In genomic region chr2:166175552-166176136, GRCm38 (mm10) we compare ENCODE assay signal across 16 mouse cellular contexts. TPM values are rescaled to one million over a fixed set of nuclear protein-coding genes. Genes with fewer than 3 reads are reported as not detected.
DNase-seq lines count a peak whose midpoint lies in the region; ATAC-seq and TF ChIP-seq lines count a peak whose summit lies in the region.
"Had no signal": no experiment of that assay in that cellular context is flagged by ENCODE, and none has a peak within 500 bp of the region (broad histone marks: within the 10 kb centered on the region; RNA-seq: fewer than 3 reads in every experiment).

No protein-coding gene starts in this region.

- H3K27me3 ChIP-seq in heart, embryonic 15.5 days: 0 out of 2 replicates have a peak, but pooled peaks cover under 1% of the 10 kb centered on the region
- H3K27me3 ChIP-seq in heart, embryonic 12.5 days (replicated peaks): no peaks in the 10 kb centered on the region
- no peaks in the 10 kb centered on the region for H3K27me3 ChIP-seq in stomach, embryonic 14.5 days (ENCODE audit: control insufficient read depth, insufficient read depth, low read length)
- H3K27me3 ChIP-seq in stomach, postnatal 0 days (ENCODE audit: control insufficient read depth, insufficient read depth, low read length): no peaks in the 10 kb centered on the region
- H3K27me3 ChIP-seq in limb, embryonic 12.5 days: 0 out of 2 replicates have a peak, but pooled peaks cover 5% of the 10 kb centered on the region

- no peak overlapping the region for H3K9ac ChIP-seq in heart, embryonic 15.5 days
- no peak overlapping the region for H3K9ac ChIP-seq in heart, embryonic 12.5 days
- no peak overlapping the region for H3K9ac ChIP-seq in stomach, embryonic 14.5 days (replicated peaks; ENCODE audit: low read depth, low read length)
- no peak overlapping the region for H3K9ac ChIP-seq in stomach, postnatal 0 days (ENCODE audit: low read length)
- H3K9ac ChIP-seq in limb, embryonic 12.5 days (replicated peaks): no peak overlapping the region
- H3K9ac ChIP-seq: embryonic facial prominence, embryonic 15.5 days; liver, embryonic 15.5 days had no signal

- no peak for TF ChIP-seq EP300 in stomach, postnatal 0 days (optimal IDR thresholded peaks at IDR 0.05)

- H3K4me3 ChIP-seq in heart, embryonic 15.5 days: no peak overlapping the region
- H3K4me3 ChIP-seq in heart, embryonic 12.5 days: no peak overlapping the region
- H3K4me3 ChIP-seq in stomach, embryonic 14.5 days (ENCODE audit: low read depth, low read length): no peak overlapping the region
- no peak overlapping the region for H3K4me3 ChIP-seq in stomach, postnatal 0 days (ENCODE audit: low read depth, low read length)
- no peak overlapping the region for H3K4me3 ChIP-seq in limb, embryonic 12.5 days (replicated peaks)
- H3K4me3 ChIP-seq: embryonic facial prominence, embryonic 15.5 days; left cerebral cortex, adult 2 months; liver, embryonic 15.5 days had no signal

- no peak overlapping the region for H3K4me2 ChIP-seq in heart, embryonic 15.5 days
- no peak overlapping the region for H3K4me2 ChIP-seq in heart, embryonic 12.5 days
- no peak overlapping the region for H3K4me2 ChIP-seq in stomach, embryonic 14.5 days (replicated peaks; ENCODE audit: low read depth, low read length)
- no peak overlapping the region for H3K4me2 ChIP-seq in stomach, postnatal 0 days (replicated peaks; ENCODE audit: low read depth)
- 0 out of 2 replicates have a peak overlapping the region, but pooled peaks have one; percentile 8 for H3K4me2 ChIP-seq in limb, embryonic 12.5 days
- H3K4me2 ChIP-seq: embryonic facial prominence, embryonic 15.5 days; liver, embryonic 15.5 days had no signal

- H3K27ac ChIP-seq in heart, embryonic 15.5 days: peak overlapping the region; percentile 15; the same call in 1 of the 2 replicates
- H3K27ac ChIP-seq in heart, embryonic 12.5 days (ENCODE audit: poor library complexity, severe bottlenecking): no peak overlapping the region
- peak overlapping the region; percentile 68; the same call in 1 of the 2 replicates for H3K27ac ChIP-seq in stomach, embryonic 14.5 days (ENCODE audit: low read length)
- H3K27ac ChIP-seq in stomach, postnatal 0 days (replicated peaks): no peak overlapping the region
- H3K27ac ChIP-seq in limb, embryonic 12.5 days: peak overlapping the region; percentile 91
- H3K27ac ChIP-seq: left cerebral cortex, adult 2 months; liver, embryonic 15.5 days had no signal

- 48% methylated on average over 8 of the region's 8 CpGs for WGBS in heart, embryonic 15.5 days
- 50% methylated on average over 8 of the region's 8 CpGs for WGBS in heart, embryonic 12.5 days
- WGBS in stomach, embryonic 14.5 days: 50% methylated on average over 8 of the region's 8 CpGs
- WGBS in stomach, postnatal 0 days: 42% methylated on average over 8 of the region's 8 CpGs
- WGBS in limb, embryonic 12.5 days: 45% methylated on average over 8 of the region's 8 CpGs

- DNase-seq in stomach, postnatal 0 days (ENCODE audit: low spot score): no peak
- DNase-seq in thymus, postnatal 25 days: no peak
- DNase-seq in thymus, adult 18-20 months: no peak
- DNase-seq: cerebellum, adult 9-10 months; gastrocnemius, postnatal 36 days; heart, postnatal 14 days; kidney, postnatal 36 days; spleen, adult 18-20 months had no signal

- H3K4me1 ChIP-seq in heart, embryonic 15.5 days (replicated peaks): peaks cover 49% of the 10 kb centered on the region
- peaks cover 50% of the 10 kb centered on the region for H3K4me1 ChIP-seq in heart, embryonic 12.5 days (replicated peaks)
- H3K4me1 ChIP-seq in stomach, embryonic 14.5 days (ENCODE audit: control insufficient read depth, insufficient read depth, low read length): peaks cover 34% of the 10 kb centered on the region
- peaks cover 7% of the 10 kb centered on the region; the same call in 1 of the 2 replicates for H3K4me1 ChIP-seq in stomach, postnatal 0 days (replicated peaks; ENCODE audit: control insufficient read depth, insufficient read depth)
- peaks cover 79% of the 10 kb centered on the region for H3K4me1 ChIP-seq in limb, embryonic 12.5 days (replicated peaks)
- H3K4me1 ChIP-seq: liver, embryonic 15.5 days had no signal

- ATAC-seq in heart, embryonic 15.5 days (replicated peaks; ENCODE audit: insufficient number of reproducible peaks, insufficient read depth, low FRiP score, low read depth): no peak
- no peak for ATAC-seq in heart, embryonic 12.5 days (ENCODE audit: insufficient number of reproducible peaks, low FRiP score)
- ATAC-seq in stomach, embryonic 14.5 days (ENCODE audit: insufficient number of reproducible peaks, insufficient read depth, low FRiP score, low read depth): no peak
- no peak for ATAC-seq in stomach, postnatal 0 days (ENCODE audit: low FRiP score, low TSS enrichment)
- ATAC-seq in limb, embryonic 12.5 days (ENCODE audit: insufficient number of reproducible peaks, insufficient read depth, low FRiP score, low TSS enrichment, low read depth): no peak
- ATAC-seq: CD4-positive, CD25-positive, alpha-beta regulatory T cell, adult 4 months had no signal

- TF ChIP-seq CTCF in stomach, postnatal 0 days (IDR thresholded peaks at IDR 0.05; ENCODE audit: low read depth): no peak

- H3K9me3 ChIP-seq in heart, embryonic 15.5 days (replicated peaks): no peaks in the 10 kb centered on the region
- H3K9me3 ChIP-seq in heart, embryonic 12.5 days (replicated peaks): no peaks in the 10 kb centered on the region
- no peaks in the 10 kb centered on the region for H3K9me3 ChIP-seq in stomach, embryonic 14.5 days (ENCODE audit: control insufficient read depth, low read depth, low read length)
- no peaks in the 10 kb centered on the region for H3K9me3 ChIP-seq in stomach, postnatal 0 days (ENCODE audit: control insufficient read depth, low read length)
- no peaks in the 10 kb centered on the region for H3K9me3 ChIP-seq in limb, embryonic 12.5 days
- H3K9me3 ChIP-seq: embryonic facial prominence, embryonic 15.5 days; liver, embryonic 15.5 days had no signal

- no peaks in the 10 kb centered on the region for H3K36me3 ChIP-seq in heart, embryonic 15.5 days
- H3K36me3 ChIP-seq in heart, embryonic 12.5 days: no peaks in the 10 kb centered on the region
- H3K36me3 ChIP-seq in stomach, embryonic 14.5 days (ENCODE audit: control insufficient read depth, insufficient read depth, low read length): no peaks in the 10 kb centered on the region
- H3K36me3 ChIP-seq in stomach, postnatal 0 days (ENCODE audit: control insufficient read depth, insufficient read depth, low read length): no peaks in the 10 kb centered on the region
- no peaks in the 10 kb centered on the region for H3K36me3 ChIP-seq in limb, embryonic 12.5 days
- H3K36me3 ChIP-seq: embryonic facial prominence, embryonic 15.5 days; liver, embryonic 15.5 days had no signal

RNA-seq across cellular contexts. Expression of gene Sulf2, which starts 20.2 kb away (rescaled TPM):
- 80.6 and 94.0 TPM in 2 replicates for polyA plus RNA-seq in heart, embryonic 15.5 days (2015; fragmentation: Nextera tagmentation; extraction: Ambion mirVana)
- polyA plus RNA-seq in heart, embryonic 12.5 days (2016; fragmentation: Nextera tagmentation; extraction: Ambion mirVana): 136 and 137 TPM in 2 replicates
- polyA plus RNA-seq in stomach, embryonic 14.5 days (2014; fragmentation: Nextera tagmentation; extraction: Ambion mirVana): 233 and 235 TPM in 2 replicates
- 44.2 and 49.1 TPM in 2 replicates for polyA plus RNA-seq in stomach, postnatal 0 days (2015; fragmentation: Nextera tagmentation; extraction: Ambion mirVana)
- polyA plus RNA-seq in limb, embryonic 12.5 days (2016; fragmentation: Nextera tagmentation; extraction: Ambion mirVana): 176 and 187 TPM in 2 replicates

Comparison
In these comparisons a context has a peak if more than half of its experiments do, and no peak if none do; other contexts are left out.
1. H3K27ac ChIP-seq: peak in heart, embryonic 15.5 days (single experiment), stomach, embryonic 14.5 days (single experiment) and limb, embryonic 12.5 days (single experiment); none in heart, embryonic 12.5 days (single experiment) and stomach, postnatal 0 days (single experiment).